Mouse (Mus musculus) erythroblast, embryonic 14.5 days (primary cell): ENCODE results near the gene Slc7a9.

Source experiments
- GATA1 ChIP-seq: IDR thresholded peaks from 2 replicates; pipeline ENCODE4 v1.6.1; 2012; ENCODE audit warnings: low read length, inconsistent platforms, mixed read lengths
- TAL1 ChIP-seq: IDR thresholded peaks from 3 replicates; pipeline ENCODE4 v1.6.1; 2012; ENCODE audit warnings: low read length, inconsistent platforms, mixed read lengths

DNA sequence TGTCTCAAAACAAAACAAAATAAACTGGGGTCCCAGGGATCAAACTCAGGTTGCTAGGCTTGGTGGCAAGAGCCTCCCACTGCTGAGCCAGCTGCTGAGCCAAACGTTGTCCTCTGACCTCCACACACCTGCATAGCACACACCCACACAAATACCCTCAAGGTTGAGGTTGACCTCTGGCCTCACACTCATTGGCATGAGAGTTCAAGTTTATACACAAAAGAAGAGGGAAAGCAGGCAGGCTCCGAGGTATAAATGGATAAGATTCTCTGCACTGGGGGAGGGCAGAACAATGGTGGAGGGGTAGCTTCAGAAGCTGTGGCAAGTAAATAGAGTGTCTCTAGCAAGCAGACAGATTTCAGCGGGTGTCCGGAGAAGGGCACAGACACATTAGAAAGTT is 1.1 kb upstream of the Slc7a9 start:
- no peak for TF ChIP-seq GATA1
- no peak for TF ChIP-seq TAL1
